Mouse (Mus musculus) E14TG2a.4 (cell line): ENCODE results near the gene Psmb10.

Experiments
- H3K27me3 ChIP-seq: 2 replicates; pipeline ENCODE4 v1.6.1; 2014; ENCODE audit warnings: low read length, control low read depth; ENCODE audit not compliant: insufficient read depth
- H3K36me3 ChIP-seq: 2 replicates; pipeline ENCODE4 v1.6.1; 2014; ENCODE audit warnings: low read length, control low read depth; ENCODE audit not compliant: insufficient read depth
- H3K4me1 ChIP-seq: replicated peaks from 2 replicates; pipeline ENCODE4 v1.6.1; 2014; ENCODE audit warnings: low read depth, low read length, control low read depth
- H3K4me3 ChIP-seq: replicated peaks from 2 replicates; pipeline ENCODE4 v1.5.1; 2014; ENCODE audit warnings: mild to moderate bottlenecking, low read length
- H3K9me3 ChIP-seq: 2 replicates; pipeline ENCODE4 v1.6.1; 2014; ENCODE audit warnings: low read length, control low read depth
- CTCF ChIP-seq: conservative IDR thresholded peaks from 2 replicates; pipeline ENCODE4 v1.5.1; 2014; ENCODE audit warnings: low read length
- NANOG ChIP-seq: IDR thresholded peaks from 2 replicates; pipeline ENCODE4 v1.6.1; 2014; ENCODE audit warnings: borderline replicate concordance, low read length, mixed read lengths
- POU5F1 ChIP-seq: IDR thresholded peaks from 2 replicates; pipeline ENCODE4 v1.6.1; 2014; ENCODE audit warnings: low read length, borderline replicate concordance

Gene Psmb10

DNA sequence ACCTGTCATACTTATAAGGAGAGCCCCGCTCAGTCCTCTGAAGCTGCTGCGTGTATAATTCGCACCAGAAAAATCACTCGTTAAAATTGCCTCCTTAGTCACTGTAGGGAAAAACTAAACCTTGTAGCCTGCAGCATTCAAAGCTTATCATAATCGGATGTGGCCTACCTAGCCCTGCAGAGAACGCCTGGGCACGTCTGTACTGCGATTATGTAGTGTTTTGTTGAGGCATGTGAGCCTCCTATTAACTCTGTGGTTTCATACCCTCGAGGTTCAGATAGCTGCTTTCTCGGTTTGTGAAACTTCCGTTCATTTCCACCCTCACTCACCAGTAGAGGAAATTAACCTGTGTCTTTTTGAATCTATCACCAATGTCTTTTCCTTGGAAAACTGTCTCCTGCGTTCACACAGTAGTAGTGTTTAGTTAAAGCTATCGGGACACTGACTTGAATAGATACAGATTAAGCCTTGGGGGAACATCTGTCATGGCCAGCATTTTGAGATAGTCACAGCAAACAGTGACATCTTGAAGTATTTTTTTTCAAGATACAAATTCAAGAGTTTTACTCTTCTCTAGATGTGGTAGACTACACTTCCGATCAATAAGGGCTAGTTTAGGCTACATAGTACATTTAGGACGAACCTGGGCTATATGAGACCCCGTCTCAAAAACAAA, 37.2 kb downstream of the Psmb10 start:
- Histone ChIP-seq H3K27me3 (no peaks in the 10 kb centered on the region), H3K36me3 (0 out of 2 replicates have a peak, but pooled peaks cover 4% of the 10 kb centered on the region), H3K9me3 (no peaks in the 10 kb centered on the region), H3K4me1 (peaks cover 18% of the 10 kb centered on the region), H3K4me3 (peak overlapping the region; percentile 98)
- TF ChIP-seq POU5F1 = no peak
- no peak for TF ChIP-seq NANOG
- TF ChIP-seq CTCF = no peak

- Histone ChIP-seq H3K36me3 (0 out of 2 replicates have a peak, but pooled peaks cover 2% of the 10 kb centered on the region), H3K4me1 (peaks cover 20% of the 10 kb centered on the region), H3K27me3 (no peaks in the 10 kb centered on the region), H3K4me3 (peak within 1 kb of the TSS; percentile 98), H3K9me3 (no peaks in the 10 kb centered on the region)
- TF ChIP-seq CTCF (no peak), POU5F1 (no peak), NANOG (no peak)
These were observed 37.9 kb downstream of the Psmb10 start, which contains the start of gene Pskh1 for GRCm38 (mm10) chr8:105900180-105900940. Gene Pskh1, plus strand, starts transcription at chr8:105900441.

DNA sequence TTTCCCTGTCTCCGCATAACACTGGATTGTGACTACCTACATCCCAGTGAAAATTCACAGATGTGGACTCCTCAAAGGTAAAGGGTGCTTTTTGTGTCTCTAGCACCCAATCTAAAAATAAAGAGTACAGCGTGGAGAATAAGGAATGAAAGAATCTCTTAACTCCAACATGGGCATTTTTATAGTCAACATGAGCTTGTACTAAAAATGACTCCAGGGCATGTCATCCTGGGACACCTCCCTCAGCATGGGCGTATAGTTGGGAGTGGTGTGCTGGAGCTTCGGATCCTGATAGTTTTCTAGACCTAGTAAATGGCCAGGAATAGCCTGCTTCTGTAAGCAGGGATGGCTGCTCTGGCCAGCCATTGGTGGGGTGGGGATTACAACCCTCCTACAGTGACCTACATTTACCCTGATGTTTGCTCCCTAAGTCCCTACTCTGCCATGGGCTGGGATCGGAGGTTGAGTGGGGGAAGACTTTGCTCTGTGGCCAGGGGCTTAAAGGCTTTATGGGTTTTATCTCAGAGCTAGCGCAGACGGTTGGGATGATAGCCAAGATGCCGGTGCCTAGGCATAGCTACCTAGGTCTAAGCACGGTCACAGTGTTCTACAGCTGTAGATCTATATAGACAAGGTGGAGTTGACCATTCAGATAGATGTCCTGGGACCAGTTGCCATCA, 40.3 kb downstream of the Psmb10 start:
- Histone ChIP-seq H3K36me3 (peaks cover 3% of the 10 kb centered on the region; the same call in 1 of the 2 replicates), H3K27me3 (no peaks in the 10 kb centered on the region), H3K4me3 (no peak overlapping the region), H3K9me3 (no peaks in the 10 kb centered on the region), H3K4me1 (peaks cover 44% of the 10 kb centered on the region)
- TF ChIP-seq NANOG (no peak), POU5F1 (no peak), CTCF (no peak)

DNA sequence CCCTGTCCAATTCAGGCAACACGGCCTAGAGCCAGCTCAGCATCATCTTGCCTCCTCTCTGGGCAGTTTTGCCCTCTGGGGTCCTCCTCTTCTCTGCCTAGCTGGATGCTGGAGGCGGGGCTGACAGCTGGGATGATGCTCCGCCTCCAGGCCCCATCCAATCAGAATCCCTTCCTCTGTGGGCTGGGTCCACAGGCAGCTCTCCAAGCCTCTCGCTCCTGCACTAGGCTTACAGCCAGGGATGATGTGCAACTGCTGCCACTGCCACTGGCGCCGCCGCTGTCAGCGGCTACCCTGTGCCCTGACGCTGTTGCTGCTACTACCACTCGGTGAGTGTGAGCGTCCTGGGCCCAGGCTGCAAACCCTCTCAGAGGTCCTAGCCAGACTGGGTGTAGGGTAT, 44.9 kb downstream of the Psmb10 start, which contains the start of gene Nrn1l:
Gene Nrn1l, plus strand, starts transcription at position 229 of the 400 bp plus-strand sequence.
- Histone ChIP-seq H3K9me3 (no peaks in the 10 kb centered on the region), H3K36me3 (peaks cover 48% of the 10 kb centered on the region), H3K4me3 (peak within 1 kb of the TSS; percentile 65), H3K4me1 (peaks cover 43% of the 10 kb centered on the region), H3K27me3 (no peaks in the 10 kb centered on the region)
- TF ChIP-seq NANOG (no peak), CTCF (no peak), POU5F1 (no peak)

- Histone ChIP-seq H3K27me3 (no peaks in the 10 kb centered on the region), H3K4me3 (no peak overlapping the region), H3K9me3 (no peaks in the 10 kb centered on the region), H3K36me3 (peaks cover 57% of the 10 kb centered on the region), H3K4me1 (peaks cover 52% of the 10 kb centered on the region)
- TF ChIP-seq CTCF (peak; percentile 42), NANOG (no peak)
These were observed 45.8 kb downstream of the Psmb10 start for GRCm38 (mm10) chr8:105892432-105892831.

DNA sequence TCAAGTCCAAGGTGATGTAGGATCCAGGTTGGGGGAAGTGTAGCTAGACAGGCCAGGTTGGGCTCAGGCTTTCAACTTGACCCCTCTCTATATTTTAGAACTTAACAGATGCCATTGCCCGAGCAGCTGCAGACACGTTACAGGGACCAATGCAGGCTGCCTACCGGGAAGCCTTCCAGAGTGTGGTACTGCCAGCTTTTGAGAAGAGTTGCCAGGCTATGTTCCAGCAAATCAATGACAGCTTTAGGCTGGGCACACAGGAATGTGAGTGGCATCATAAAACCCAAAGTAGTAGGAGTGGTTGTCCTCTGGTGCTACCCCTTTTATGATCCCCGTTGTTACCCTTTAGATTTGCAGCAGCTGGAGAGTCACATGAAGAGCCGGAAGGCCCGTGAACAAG, 47.4 kb downstream of the Psmb10 start:
- peaks cover 54% of the 10 kb centered on the region for H3K4me1 ChIP-seq
- TF ChIP-seq CTCF = no peak
- TF ChIP-seq POU5F1 = no peak
- TF ChIP-seq NANOG = no peak
- no peak overlapping the region for H3K4me3 ChIP-seq
- peaks cover 73% of the 10 kb centered on the region for H3K36me3 ChIP-seq
- no peaks in the 10 kb centered on the region for H3K9me3 ChIP-seq
- no peaks in the 10 kb centered on the region for H3K27me3 ChIP-seq

DNA sequence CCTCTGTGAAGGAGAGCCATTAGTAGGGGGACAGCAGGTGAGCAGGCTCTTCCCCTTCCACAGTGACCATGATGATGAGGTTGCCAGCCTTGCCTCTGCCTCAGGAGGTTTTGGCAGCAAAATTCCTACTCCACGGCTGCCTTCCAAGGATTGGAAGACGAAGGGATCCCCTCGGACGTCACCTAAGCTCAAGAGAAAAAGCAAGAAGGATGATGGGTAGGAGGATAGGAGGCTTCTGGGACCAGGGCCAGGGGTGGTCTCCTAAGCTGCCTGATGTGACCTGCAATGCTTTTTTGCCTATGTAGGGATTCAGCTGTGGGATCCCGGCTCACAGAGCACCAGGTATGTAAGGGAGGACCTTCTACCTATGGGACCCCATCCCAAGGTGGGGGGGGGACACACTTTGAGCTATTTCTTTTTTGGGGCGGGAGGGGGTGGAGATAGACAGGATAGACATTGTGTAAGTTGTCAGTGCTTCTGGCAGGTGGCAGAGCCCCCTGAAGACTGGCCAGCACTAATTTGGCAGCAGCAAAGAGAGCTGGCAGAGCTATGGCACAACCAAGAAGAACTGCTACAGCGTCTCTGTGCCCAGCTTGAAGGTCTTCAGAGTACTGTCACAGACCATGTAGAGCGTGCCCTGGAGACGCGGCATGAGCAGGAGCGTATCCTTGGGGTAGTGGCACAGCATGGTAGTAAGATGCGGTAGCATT, 48.3 kb downstream of the Psmb10 start:
- Histone ChIP-seq H3K36me3 (peaks cover 83% of the 10 kb centered on the region), H3K4me3 (no peak overlapping the region), H3K9me3 (no peaks in the 10 kb centered on the region), H3K27me3 (no peaks in the 10 kb centered on the region), H3K4me1 (peaks cover 47% of the 10 kb centered on the region)
- TF ChIP-seq POU5F1 = no peak
- no peak for TF ChIP-seq NANOG
